Mouse (Mus musculus): Measurements from ENCODE around the gene Tmem270. TPM values are rescaled to one million over a fixed set of nuclear protein-coding genes. Genes with fewer than 3 reads are reported as not detected.

Tmem270 gene
- polyA plus RNA-seq, 1 experiment from 2014 or later, result not detected

- H3K36me3 ChIP-seq, result peaks cover 8% of the 10 kb centered on the region; the same call in 1 of the 2 replicates
- WGBS (ENCODE audit: insufficient replicate concordance), result under 1% methylated on average over 13 of the region's 13 CpGs
- peak; percentile 91 for DNase-seq
- H3K9me3 ChIP-seq (replicated peaks), result no peaks in the 10 kb centered on the region
- peak; percentile 81 for ATAC-seq (ENCODE audit: low read depth)
- no peak overlapping the region for H3K9ac ChIP-seq
- H3K4me3 ChIP-seq (replicated peaks), result no peak overlapping the region
- no peak overlapping the region for H3K4me2 ChIP-seq
- H3K4me1 ChIP-seq (replicated peaks), result peaks cover 23% of the 10 kb centered on the region
- 0 out of 2 replicates have a peak, but pooled peaks cover 4% of the 10 kb centered on the region for H3K27me3 ChIP-seq
- H3K27ac ChIP-seq, result no peak overlapping the region
Measured at GRCm38 (mm10) chr5:134907135-134907534, 602 bp upstream of the Tmem270 start.

DNA sequence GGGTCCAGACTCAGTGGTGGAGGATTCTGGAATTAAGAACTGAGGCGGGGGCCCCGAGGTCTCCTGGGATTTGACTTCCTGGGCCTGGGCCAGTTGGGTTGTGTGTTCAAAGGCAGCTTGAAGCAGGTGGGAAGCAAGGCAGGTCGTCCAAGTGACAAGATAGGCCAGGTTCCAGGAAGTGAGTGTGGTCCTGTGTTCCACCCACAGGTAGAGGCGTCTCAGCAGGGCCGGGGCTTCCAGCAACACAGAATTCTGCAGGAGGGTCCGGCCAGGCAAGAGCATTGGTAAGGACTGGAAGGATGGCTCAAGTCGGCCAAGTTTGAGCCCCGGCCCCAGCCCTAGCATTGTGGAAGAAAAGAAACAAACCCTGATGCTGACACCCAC, 4.9 kb downstream of the Tmem270 start:
- H3K36me3 ChIP-seq, result no peaks in the 10 kb centered on the region
- 57% methylated on average over 8 of the region's 8 CpGs for WGBS (ENCODE audit: insufficient replicate concordance)
- no peaks in the 10 kb centered on the region for H3K9me3 ChIP-seq (replicated peaks)
- 0 out of 2 replicates have a peak, but pooled peaks cover 4% of the 10 kb centered on the region for H3K27me3 ChIP-seq
- H3K4me1 ChIP-seq (replicated peaks), result 0 out of 2 replicates have a peak, but pooled peaks cover 2% of the 10 kb centered on the region
- H3K9ac ChIP-seq, result no peak overlapping the region
- no peak overlapping the region for H3K4me3 ChIP-seq (replicated peaks)
- DNase-seq (no peak), ATAC-seq (ENCODE audit: low read depth) (no peak)
- no peak overlapping the region for H3K4me2 ChIP-seq
- no peak overlapping the region for H3K27ac ChIP-seq

DNA sequence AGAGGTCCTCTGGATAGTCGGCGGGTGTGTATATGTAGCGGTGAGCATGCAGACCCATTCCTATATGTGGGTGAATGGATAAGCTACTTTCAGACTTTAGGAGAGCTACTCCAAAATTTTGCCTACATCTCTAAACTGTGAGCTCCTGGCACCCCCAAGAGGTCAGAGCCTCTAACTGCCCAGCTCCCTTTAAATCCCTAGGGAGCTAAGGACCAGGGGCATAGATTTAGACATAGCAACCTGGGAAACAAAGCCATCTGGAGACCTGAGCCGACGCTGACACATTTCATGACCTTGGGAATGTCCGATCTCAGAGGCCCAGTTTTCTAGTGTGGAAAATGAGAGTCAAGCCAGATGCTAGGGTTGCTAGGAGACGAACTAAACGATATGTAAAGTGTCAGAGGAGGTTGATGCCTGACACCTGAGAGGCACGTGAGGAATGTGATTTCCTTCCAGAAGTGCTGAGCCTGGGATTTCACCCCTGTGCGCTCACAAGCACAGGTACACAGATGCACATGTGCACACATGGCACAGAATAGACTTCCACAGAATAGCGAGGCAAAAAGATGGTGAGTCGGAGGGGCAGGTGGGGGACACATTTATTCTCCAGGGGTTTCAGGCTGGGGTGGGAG, 5.4 kb downstream of the Tmem270 start:
- ATAC-seq (ENCODE audit: low read depth) (no peak), DNase-seq (no peak)
- no peak overlapping the region for H3K4me2 ChIP-seq
- H3K4me3 ChIP-seq (replicated peaks), result no peak overlapping the region
- H3K9me3 ChIP-seq (replicated peaks), result no peaks in the 10 kb centered on the region
- H3K27me3 ChIP-seq, result 0 out of 2 replicates have a peak, but pooled peaks cover 4% of the 10 kb centered on the region
- no peak overlapping the region for H3K27ac ChIP-seq
- WGBS (ENCODE audit: insufficient replicate concordance), result 45% methylated on average over 12 of the region's 12 CpGs
- H3K9ac ChIP-seq, result no peak overlapping the region
- no peaks in the 10 kb centered on the region for H3K36me3 ChIP-seq
- H3K4me1 ChIP-seq (replicated peaks), result no peaks in the 10 kb centered on the region

- 0 out of 2 replicates have a peak, but pooled peaks cover 5% of the 10 kb centered on the region for H3K9me3 ChIP-seq (replicated peaks)
- no peak overlapping the region for H3K4me2 ChIP-seq
- 73% methylated on average over 17 of the region's 17 CpGs for WGBS (ENCODE audit: insufficient replicate concordance)
- H3K36me3 ChIP-seq, result no peaks in the 10 kb centered on the region
- DNase-seq (no peak), ATAC-seq (ENCODE audit: low read depth) (no peak)
- no peak overlapping the region for H3K4me3 ChIP-seq (replicated peaks)
- 0 out of 2 replicates have a peak, but pooled peaks cover 3% of the 10 kb centered on the region for H3K27me3 ChIP-seq
- no peaks in the 10 kb centered on the region for H3K4me1 ChIP-seq (replicated peaks)
- no peak overlapping the region for H3K9ac ChIP-seq
- no peak overlapping the region for H3K27ac ChIP-seq
Measured at GRCm38 (mm10) chr5:134897596-134897995, 8.9 kb downstream of the Tmem270 start.

DNA sequence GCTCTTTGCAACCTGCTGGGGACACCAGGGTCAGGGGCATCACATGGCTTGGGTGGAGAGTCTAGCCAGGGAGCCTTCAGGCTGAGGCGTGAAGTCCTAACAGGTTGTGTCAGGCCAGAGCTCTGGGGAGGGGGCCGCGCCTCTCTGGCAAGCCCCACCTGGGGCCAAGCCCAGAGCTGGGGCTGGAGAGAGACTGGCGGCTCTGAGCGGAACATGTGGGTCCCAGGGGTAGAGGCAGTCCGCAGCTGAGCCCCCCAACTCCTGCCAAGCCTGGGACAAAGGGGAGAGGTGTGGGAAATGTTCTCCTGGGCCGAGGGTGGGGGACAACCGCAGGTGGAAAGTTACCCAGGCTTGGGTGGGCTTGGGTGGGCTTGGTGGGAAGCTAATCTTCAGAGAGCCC, 9.6 kb downstream of the Tmem270 start:
- no peak overlapping the region for H3K4me2 ChIP-seq
- H3K9me3 ChIP-seq (replicated peaks), result 0 out of 2 replicates have a peak, but pooled peaks cover 5% of the 10 kb centered on the region
- 70% methylated on average over 8 of the region's 8 CpGs for WGBS (ENCODE audit: insufficient replicate concordance)
- H3K27ac ChIP-seq, result no peak overlapping the region
- DNase-seq (no peak), ATAC-seq (ENCODE audit: low read depth) (no peak)
- no peak overlapping the region for H3K4me3 ChIP-seq (replicated peaks)
- H3K9ac ChIP-seq, result no peak overlapping the region
- H3K36me3 ChIP-seq, result no peaks in the 10 kb centered on the region
- H3K27me3 ChIP-seq, result no peaks in the 10 kb centered on the region
- no peaks in the 10 kb centered on the region for H3K4me1 ChIP-seq (replicated peaks)

DNA sequence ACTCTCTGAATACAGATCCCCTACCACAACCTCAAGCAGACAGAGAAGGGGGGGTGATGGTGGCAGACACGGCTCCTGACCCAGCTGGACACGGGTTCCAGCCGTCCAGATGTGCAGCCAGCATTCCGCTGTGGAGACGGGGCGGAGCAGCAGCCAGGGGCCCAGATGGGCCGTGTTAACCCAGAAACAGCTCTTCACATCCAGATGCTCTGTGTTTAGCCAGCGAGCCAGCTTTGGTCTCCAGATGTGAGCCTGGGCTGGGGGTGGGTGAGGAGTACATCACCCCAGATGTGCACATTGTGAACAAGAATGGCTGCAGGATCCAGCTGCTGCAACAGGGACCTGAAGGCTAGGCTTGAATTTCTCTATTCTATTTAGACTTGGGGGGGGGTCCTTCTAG, 11.2 kb downstream of the Tmem270 start:
- DNase-seq, result no peak

DNA sequence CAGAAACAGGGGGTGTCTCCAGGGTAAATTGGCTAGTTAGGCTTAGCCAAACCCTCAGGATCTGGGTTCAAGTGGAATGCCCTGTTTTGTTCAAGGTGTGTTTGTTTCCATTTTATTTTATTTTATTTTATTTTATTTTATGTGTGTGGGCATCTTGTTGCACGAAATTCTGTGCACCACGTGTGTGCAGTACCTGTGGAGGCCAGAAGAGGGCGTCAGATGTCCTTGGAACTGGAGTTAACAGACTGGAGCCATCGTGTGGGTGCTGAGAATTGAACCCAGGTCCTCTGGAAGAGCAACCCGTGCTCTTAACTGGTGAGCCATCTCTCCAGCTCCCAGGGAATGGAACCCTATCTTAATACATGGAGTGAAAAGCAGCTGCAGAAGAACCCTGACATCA, 13.8 kb downstream of the Tmem270 start:
- Histone ChIP-seq H3K9me3 (replicated peaks) (0 out of 2 replicates have a peak, but pooled peaks cover 5% of the 10 kb centered on the region), H3K9ac (no peak overlapping the region), H3K27me3 (no peaks in the 10 kb centered on the region), H3K27ac (no peak overlapping the region), H3K4me1 (replicated peaks) (no peaks in the 10 kb centered on the region), H3K36me3 (no peaks in the 10 kb centered on the region), H3K4me2 (no peak overlapping the region), H3K4me3 (replicated peaks) (no peak overlapping the region)
- DNase-seq, result no peak
- WGBS (ENCODE audit: insufficient replicate concordance), result 51% methylated on average over 5 of the region's 5 CpGs
- ATAC-seq (ENCODE audit: low read depth), result no peak

More for the DNA sequence above, 11.2 kb downstream of the Tmem270 start:
- no peak overlapping the region for H3K4me3 ChIP-seq (replicated peaks)
- no peak overlapping the region for H3K27ac ChIP-seq
- H3K27me3 ChIP-seq, result no peaks in the 10 kb centered on the region
- no peak overlapping the region for H3K9ac ChIP-seq
- H3K4me2 ChIP-seq, result no peak overlapping the region
- 65% methylated on average over 8 of the region's 8 CpGs for WGBS (ENCODE audit: insufficient replicate concordance)
- H3K36me3 ChIP-seq, result no peaks in the 10 kb centered on the region
- H3K4me1 ChIP-seq (replicated peaks), result no peaks in the 10 kb centered on the region
- ATAC-seq (ENCODE audit: low read depth), result no peak
- 0 out of 2 replicates have a peak, but pooled peaks cover 5% of the 10 kb centered on the region for H3K9me3 ChIP-seq (replicated peaks)

- no peaks in the 10 kb centered on the region for H3K36me3 ChIP-seq
- 0 out of 2 replicates have a peak, but pooled peaks cover 5% of the 10 kb centered on the region for H3K9me3 ChIP-seq (replicated peaks)
- H3K4me1 ChIP-seq (replicated peaks), result no peaks in the 10 kb centered on the region
- no peaks in the 10 kb centered on the region for H3K27me3 ChIP-seq
- no peak overlapping the region for H3K4me3 ChIP-seq (replicated peaks)
- H3K27ac ChIP-seq, result no peak overlapping the region
- WGBS (ENCODE audit: insufficient replicate concordance), result 48% methylated on average over 8 of the region's 8 CpGs
- no peak overlapping the region for H3K9ac ChIP-seq
- no peak for ATAC-seq (ENCODE audit: low read depth)
- H3K4me2 ChIP-seq, result no peak overlapping the region
- DNase-seq, result no peak
Measured at GRCm38 (mm10) chr5:134891552-134891951, 15.0 kb downstream of the Tmem270 start.

- Histone ChIP-seq H3K4me1 (replicated peaks) (no peaks in the 10 kb centered on the region), H3K9ac (no peak overlapping the region), H3K36me3 (no peaks in the 10 kb centered on the region), H3K4me2 (no peak overlapping the region), H3K27me3 (no peaks in the 10 kb centered on the region), H3K4me3 (replicated peaks) (no peak overlapping the region), H3K27ac (no peak overlapping the region), H3K9me3 (replicated peaks) (0 out of 2 replicates have a peak, but pooled peaks cover 5% of the 10 kb centered on the region)
- WGBS (ENCODE audit: insufficient replicate concordance), result 68% methylated on average over 6 of the region's 6 CpGs
- ATAC-seq (ENCODE audit: low read depth) (no peak), DNase-seq (no peak)
Measured at GRCm38 (mm10) chr5:134890601-134891054, 15.9 kb downstream of the Tmem270 start.

GRCm38 (mm10) chr5:134888505-134888904, 18.0 kb downstream of the Tmem270 start:
- Histone ChIP-seq H3K4me2 (no peak overlapping the region), H3K27ac (no peak overlapping the region), H3K4me1 (replicated peaks) (no peaks in the 10 kb centered on the region), H3K4me3 (replicated peaks) (no peak overlapping the region), H3K36me3 (no peaks in the 10 kb centered on the region), H3K9me3 (replicated peaks) (0 out of 2 replicates have a peak, but pooled peaks cover 5% of the 10 kb centered on the region), H3K9ac (no peak overlapping the region), H3K27me3 (no peaks in the 10 kb centered on the region)
- WGBS (ENCODE audit: insufficient replicate concordance), result 75% methylated on average over 7 of the region's 7 CpGs
- no peak for ATAC-seq (ENCODE audit: low read depth)
- no peak for DNase-seq

GRCm38 (mm10) chr5:134887447-134888335, 18.8 kb downstream of the Tmem270 start:
- no peak overlapping the region for H3K4me3 ChIP-seq (replicated peaks)
- no peak overlapping the region for H3K9ac ChIP-seq
- H3K36me3 ChIP-seq, result no peaks in the 10 kb centered on the region
- 28% methylated on average over 18 of the region's 18 CpGs for WGBS (ENCODE audit: insufficient replicate concordance)
- no peaks in the 10 kb centered on the region for H3K9me3 ChIP-seq (replicated peaks)
- ATAC-seq (ENCODE audit: low read depth) (no peak), DNase-seq (no peak)
- no peaks in the 10 kb centered on the region for H3K27me3 ChIP-seq
- no peak overlapping the region for H3K27ac ChIP-seq
- no peaks in the 10 kb centered on the region for H3K4me1 ChIP-seq (replicated peaks)
- H3K4me2 ChIP-seq, result no peak overlapping the region

All from liver, embryonic 13.5 days (tissue).